Mouse (Mus musculus) MN1 (cell line): ENCODE measurements around the gene Pet117.
"Not testable (repeated sequence)": the region's sequence is repeated elsewhere in the genome, so short reads cannot be mapped to it uniquely, and the experiment has no call there.

Experiments used
- DNase-seq: peaks from one replicate; pipeline ENCODE4 v3.0.0-alpha.2; 2016; ENCODE audit warnings: low spot score

Gene Pet117

GRCm38 (mm10) chr2:144368400-144369019, at the start of gene Pet117, which contains the start of gene Kat14:
Gene Pet117, plus strand, starts transcription at chr2:144368996.
Gene Kat14, plus strand, starts transcription at chr2:144368983.
- peak; percentile 99 for DNase-seq

- DNase-seq = peak; percentile 67
Measured at GRCm38 (mm10) chr2:144324218-144324617, 44.6 kb upstream of the Pet117 start.

GRCm38 (mm10) chr2:144329451-144329850, 39.3 kb upstream of the Pet117 start:
- no peak for DNase-seq

GRCm38 (mm10) chr2:144329937-144330336, 38.9 kb upstream of the Pet117 start:
- DNase-seq = no peak

- no peak for DNase-seq
Measured at GRCm38 (mm10) chr2:144330352-144330959, 38.3 kb upstream of the Pet117 start.

- no peak for DNase-seq
Measured at GRCm38 (mm10) chr2:144330960-144331371, 37.8 kb upstream of the Pet117 start.

GRCm38 (mm10) chr2:144331401-144332302, 37.1 kb upstream of the Pet117 start, which contains the start of gene Ovol2:
Gene Ovol2, minus strand, starts transcription at chr2:144332146.
- no peak for DNase-seq

GRCm38 (mm10) chr2:144332486-144332885, 36.3 kb upstream of the Pet117 start:
- DNase-seq = no peak

GRCm38 (mm10) chr2:144333138-144333842, 35.5 kb upstream of the Pet117 start:
- DNase-seq = no peak

- no peak for DNase-seq
Measured at GRCm38 (mm10) chr2:144337230-144337629, 31.6 kb upstream of the Pet117 start.

- no peak for DNase-seq
Measured at GRCm38 (mm10) chr2:144337701-144338100, 31.1 kb upstream of the Pet117 start.

GRCm38 (mm10) chr2:144338149-144338548, 30.6 kb upstream of the Pet117 start:
- DNase-seq = not testable (repeated sequence)

GRCm38 (mm10) chr2:144343158-144343557, 25.6 kb upstream of the Pet117 start:
- DNase-seq = no peak

- DNase-seq = no peak
Measured at GRCm38 (mm10) chr2:144348525-144348924, 20.3 kb upstream of the Pet117 start.

GRCm38 (mm10) chr2:144352843-144353242, 16.0 kb upstream of the Pet117 start:
- no peak for DNase-seq

- no peak for DNase-seq
Measured at GRCm38 (mm10) chr2:144369020-144369421, 225 bp downstream of the Pet117 start.

- DNase-seq = peak; percentile 45
Measured at GRCm38 (mm10) chr2:144369511-144369910, 715 bp downstream of the Pet117 start.

GRCm38 (mm10) chr2:144371566-144371965, 2.8 kb downstream of the Pet117 start:
- no peak for DNase-seq

GRCm38 (mm10) chr2:144373063-144373462, 4.3 kb downstream of the Pet117 start:
- DNase-seq = no peak

GRCm38 (mm10) chr2:144375063-144375703, 6.4 kb downstream of the Pet117 start:
- no peak for DNase-seq

- no peak for DNase-seq
Measured at GRCm38 (mm10) chr2:144381293-144381692, 12.5 kb downstream of the Pet117 start.
